Mouse (Mus musculus) thymus, adult 2 months (tissue): ENCODE measurements around the gene Dscam.

Experiments used
- CTCF ChIP-seq: fragments of 200-500 bp; IDR thresholded peaks from 2 replicates; pipeline ENCODE4 v1.5.1; 2012; ENCODE audit warnings: mild to moderate bottlenecking, control low read depth, low read length, moderate library complexity, borderline replicate concordance; ENCODE audit not compliant: control insufficient read depth, poor library complexity, insufficient read depth; ENCODE audit errors: extremely low read depth
- POLR2A ChIP-seq: fragments of 200-500 bp; IDR thresholded peaks from 2 replicates; pipeline ENCODE4 v1.6.1; 2012; ENCODE audit warnings: mild to moderate bottlenecking, low read length, control low read depth, moderate library complexity; ENCODE audit not compliant: control insufficient read depth, poor library complexity, insufficient read depth; ENCODE audit errors: extremely low read depth

GRCm38 (mm10) chr16:96552680-96553079, 617.9 kb downstream of the Dscam start:
- TF ChIP-seq CTCF (no peak), POLR2A (no peak)
